Mouse (Mus musculus): Measurements from ENCODE around the gene Celf1. TPM values are rescaled to one million over a fixed set of nuclear protein-coding genes. Genes with fewer than 3 reads are reported as not detected.
"Not testable (repeated sequence)": the region's sequence is repeated elsewhere in the genome, so short reads cannot be mapped to it uniquely, and the experiment has no call there.

The Celf1 gene
- total RNA-seq, 2 experiments from 2014 or later, result 92.7 to 101 TPM

- DNase-seq, result no peak
Measured at GRCm38 (mm10) chr2:91023131-91023530, 82.9 kb downstream of the Celf1 start.

GRCm38 (mm10) chr2:91023956-91024355 lies 83.8 kb downstream of the Celf1 start:
- no peak for DNase-seq

- DNase-seq, result no peak
Measured at GRCm38 (mm10) chr2:91025081-91025516, 84.9 kb downstream of the Celf1 start.

GRCm38 (mm10) chr2:91026491-91026890 lies 86.3 kb downstream of the Celf1 start:
- DNase-seq, result no peak

GRCm38 (mm10) chr2:91027391-91028214 lies 87.4 kb downstream of the Celf1 start:
- DNase-seq, result peak in 1 of 2 experiments; percentile 29

- no peak for DNase-seq
Measured at GRCm38 (mm10) chr2:91031216-91031615, 91.0 kb downstream of the Celf1 start.

GRCm38 (mm10) chr2:91033000-91033399 lies 92.8 kb downstream of the Celf1 start:
- DNase-seq, result no peak

- DNase-seq, result peak; percentile 75 to 82
Measured at GRCm38 (mm10) chr2:91035385-91035784, 95.2 kb downstream of the Celf1 start, which contains the start of gene Rapsn. TSS of gene Rapsn (plus strand) at chr2:91035620.

GRCm38 (mm10) chr2:91041786-91042185 lies 101.6 kb downstream of the Celf1 start:
- no peak for DNase-seq

GRCm38 (mm10) chr2:91042651-91043398 lies 102.6 kb downstream of the Celf1 start:
- no peak for DNase-seq

GRCm38 (mm10) chr2:91044727-91045126 lies 104.5 kb downstream of the Celf1 start:
- no peak for DNase-seq

- not testable (repeated sequence) for DNase-seq
Measured at GRCm38 (mm10) chr2:91045805-91046204, 105.6 kb downstream of the Celf1 start.

- DNase-seq, result no peak
Measured at GRCm38 (mm10) chr2:91047359-91047758, 107.2 kb downstream of the Celf1 start.

GRCm38 (mm10) chr2:91051917-91052316 lies 111.7 kb downstream of the Celf1 start:
- DNase-seq, result no peak

GRCm38 (mm10) chr2:91052752-91053151 lies 112.6 kb downstream of the Celf1 start:
- no peak for DNase-seq

GRCm38 (mm10) chr2:91053181-91053933 lies 113.2 kb downstream of the Celf1 start:
- DNase-seq, result no peak

GRCm38 (mm10) chr2:91053934-91054382 lies 113.8 kb downstream of the Celf1 start, which contains the start of gene Psmc3:
TSS of gene Psmc3 (plus strand) at chr2:91054009.
- DNase-seq, result peak; percentile 99

- DNase-seq, result no peak
Measured at GRCm38 (mm10) chr2:91058435-91058834, 118.3 kb downstream of the Celf1 start.

- no peak for DNase-seq
Measured at GRCm38 (mm10) chr2:91059376-91059775, 119.2 kb downstream of the Celf1 start.

- DNase-seq, result peak in 1 of 2 experiments; percentile 39
Measured at GRCm38 (mm10) chr2:91060544-91061355, 120.6 kb downstream of the Celf1 start.

GRCm38 (mm10) chr2:91061849-91062481 lies 121.8 kb downstream of the Celf1 start:
- no peak for DNase-seq
